Mouse (Mus musculus): ENCODE measurements around the gene 2300009A05Rik. TPM values are rescaled to one million over a fixed set of nuclear protein-coding genes. Genes with fewer than 3 reads are reported as not detected.

The 2300009A05Rik gene
- 39.4 and 40.5 TPM in 2 replicates for polyA plus RNA-seq (2016; fragmentation: Nextera tagmentation; extraction: Ambion mirVana)

- H3K9me3 ChIP-seq, result no peaks in the 10 kb centered on the region
- WGBS, result under 1% methylated on average over 74 of the region's 74 CpGs
- peak; percentile 86 for DNase-seq (ENCODE audit: extremely low spot score, low spot score)
Measured at GRCm38 (mm10) chr9:63398611-63399462, at the start of gene 2300009A05Rik. 2300009A05Rik (minus strand) TSS chr9:63399246.

GRCm38 (mm10) chr9:63443695-63444094 is 44.6 kb upstream of the 2300009A05Rik start:
- 84% methylated on average over 6 of the region's 6 CpGs for WGBS
- Histone ChIP-seq H3K27me3 (ENCODE audit: poor library complexity, severe bottlenecking) (no peaks in the 10 kb centered on the region), H3K9me3 (no peaks in the 10 kb centered on the region), H3K27ac (no peak overlapping the region), H3K4me3 (no peak overlapping the region), H3K36me3 (replicated peaks) (no peaks in the 10 kb centered on the region), H3K4me1 (no peaks in the 10 kb centered on the region)
- DNase-seq (ENCODE audit: extremely low spot score, low spot score), result no peak

More at GRCm38 (mm10) chr9:63398611-63399462, at the start of gene 2300009A05Rik:
- peaks cover 38% of the 10 kb centered on the region for H3K4me1 ChIP-seq
- no peaks in the 10 kb centered on the region for H3K36me3 ChIP-seq (replicated peaks)
- peak within 1 kb of the TSS; percentile 77 for H3K4me3 ChIP-seq
- H3K27ac ChIP-seq, result peak within 1 kb of the TSS; percentile 94
- no peaks in the 10 kb centered on the region for H3K27me3 ChIP-seq (ENCODE audit: poor library complexity, severe bottlenecking)

GRCm38 (mm10) chr9:63430652-63431051 is 31.6 kb upstream of the 2300009A05Rik start:
- H3K4me3 ChIP-seq, result no peak overlapping the region
- H3K27ac ChIP-seq, result no peak overlapping the region
- no peaks in the 10 kb centered on the region for H3K36me3 ChIP-seq (replicated peaks)
- DNase-seq (ENCODE audit: extremely low spot score, low spot score), result no peak
- 74% methylated on average over 1 of the region's 1 CpGs for WGBS
- no peaks in the 10 kb centered on the region for H3K4me1 ChIP-seq
- no peaks in the 10 kb centered on the region for H3K27me3 ChIP-seq (ENCODE audit: poor library complexity, severe bottlenecking)
- H3K9me3 ChIP-seq, result no peaks in the 10 kb centered on the region

- H3K4me3 ChIP-seq, result no peak overlapping the region
- 67% methylated on average over 9 of the region's 9 CpGs for WGBS
- peaks cover 10% of the 10 kb centered on the region; the same call in 1 of the 2 replicates for H3K27me3 ChIP-seq (ENCODE audit: poor library complexity, severe bottlenecking)
- no peaks in the 10 kb centered on the region for H3K36me3 ChIP-seq (replicated peaks)
- DNase-seq (ENCODE audit: extremely low spot score, low spot score), result no peak
- peaks cover 16% of the 10 kb centered on the region for H3K4me1 ChIP-seq
- H3K27ac ChIP-seq, result no peak overlapping the region
- H3K9me3 ChIP-seq, result no peaks in the 10 kb centered on the region
Measured at GRCm38 (mm10) chr9:63421096-63421736, 22.2 kb upstream of the 2300009A05Rik start.

DNA sequence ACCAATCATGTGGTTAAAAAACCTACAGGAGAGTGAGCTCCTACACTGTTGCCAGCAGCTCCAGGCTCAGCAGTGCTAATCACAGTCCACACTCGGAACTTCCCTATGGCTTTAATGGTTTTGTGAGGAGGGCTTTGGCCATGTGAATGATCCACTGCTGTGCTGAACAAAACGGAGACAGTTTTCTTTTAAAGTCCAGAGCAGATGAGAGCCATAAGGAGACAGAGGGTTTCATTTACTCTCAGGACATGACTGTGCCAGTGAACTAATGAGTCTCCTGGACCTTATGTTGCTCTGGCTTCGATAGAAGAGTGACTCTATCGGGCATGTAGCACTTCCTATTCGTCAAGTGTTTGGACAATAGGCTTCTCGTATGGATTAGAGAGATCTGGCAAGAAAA is 21.4 kb upstream of the 2300009A05Rik start:
- 22% methylated on average over 6 of the region's 6 CpGs for WGBS
- Histone ChIP-seq H3K4me1 (peaks cover 16% of the 10 kb centered on the region), H3K9me3 (no peaks in the 10 kb centered on the region), H3K4me3 (no peak overlapping the region), H3K27me3 (ENCODE audit: poor library complexity, severe bottlenecking) (peaks cover 10% of the 10 kb centered on the region; the same call in 1 of the 2 replicates), H3K36me3 (replicated peaks) (no peaks in the 10 kb centered on the region), H3K27ac (no peak overlapping the region)
- no peak for DNase-seq (ENCODE audit: extremely low spot score, low spot score)

DNA sequence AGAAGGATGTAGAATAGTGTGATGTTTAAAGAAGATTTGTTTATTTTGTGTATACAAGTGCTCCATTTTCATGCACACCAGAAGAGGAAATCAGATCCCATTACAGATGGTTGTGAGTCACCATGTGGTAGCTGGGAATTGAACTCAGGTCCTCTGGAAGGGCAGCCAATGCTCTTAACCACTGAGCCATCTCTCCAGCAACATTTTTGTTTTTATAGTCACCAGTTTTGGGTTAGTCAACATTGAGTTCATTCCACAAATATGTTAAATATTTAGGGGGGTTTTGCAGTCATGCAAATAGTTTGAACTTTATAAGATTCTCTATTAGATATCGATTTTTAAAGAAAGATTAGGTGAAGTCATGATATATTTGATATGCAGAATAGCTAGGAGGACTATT is 1.1 kb upstream of the 2300009A05Rik start:
- DNase-seq (ENCODE audit: extremely low spot score, low spot score), result no peak
- Histone ChIP-seq H3K27ac (no peak overlapping the region), H3K4me1 (peaks cover 38% of the 10 kb centered on the region), H3K4me3 (no peak overlapping the region), H3K36me3 (replicated peaks) (no peaks in the 10 kb centered on the region), H3K9me3 (no peaks in the 10 kb centered on the region), H3K27me3 (ENCODE audit: poor library complexity, severe bottlenecking) (no peaks in the 10 kb centered on the region)
- WGBS, result 94% methylated on average over 1 of the region's 1 CpGs

GRCm38 (mm10) chr9:63399463-63399815 is 393 bp upstream of the 2300009A05Rik start:
- no peaks in the 10 kb centered on the region for H3K27me3 ChIP-seq (ENCODE audit: poor library complexity, severe bottlenecking)
- DNase-seq (ENCODE audit: extremely low spot score, low spot score), result no peak
- WGBS, result 3% methylated on average over 8 of the region's 8 CpGs
- peaks cover 38% of the 10 kb centered on the region for H3K4me1 ChIP-seq
- H3K36me3 ChIP-seq (replicated peaks), result no peaks in the 10 kb centered on the region
- peak overlapping the region; percentile 94 for H3K27ac ChIP-seq
- H3K9me3 ChIP-seq, result no peaks in the 10 kb centered on the region
- H3K4me3 ChIP-seq, result peak overlapping the region; percentile 77

- Histone ChIP-seq H3K27me3 (ENCODE audit: poor library complexity, severe bottlenecking) (no peaks in the 10 kb centered on the region), H3K4me3 (no peak overlapping the region), H3K36me3 (replicated peaks) (no peaks in the 10 kb centered on the region), H3K27ac (no peak overlapping the region), H3K9me3 (no peaks in the 10 kb centered on the region), H3K4me1 (peaks cover 38% of the 10 kb centered on the region)
- 87% methylated on average over 7 of the region's 7 CpGs for WGBS
- DNase-seq (ENCODE audit: extremely low spot score, low spot score), result no peak
Measured at GRCm38 (mm10) chr9:63395612-63396011, 3.4 kb downstream of the 2300009A05Rik start.

DNA sequence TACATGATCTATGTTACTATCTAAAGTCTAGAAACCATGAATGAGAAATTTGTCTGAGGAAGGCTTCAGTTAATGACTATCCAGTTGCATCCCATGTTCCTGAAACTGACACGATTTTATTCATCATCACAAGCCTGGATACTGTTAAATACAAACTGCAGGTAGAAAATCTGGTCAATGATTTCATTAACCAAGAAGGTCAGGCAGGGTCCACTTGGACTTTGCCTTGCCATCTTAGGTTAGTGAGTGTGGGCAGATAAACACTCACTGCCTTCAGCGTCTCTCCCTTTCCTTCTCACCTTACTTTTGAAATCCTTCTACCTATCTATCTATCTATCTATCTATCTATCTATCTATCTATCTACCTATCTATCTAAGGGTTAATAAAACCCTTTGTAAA is 7.7 kb downstream of the 2300009A05Rik start:
- no peaks in the 10 kb centered on the region for H3K36me3 ChIP-seq (replicated peaks)
- H3K27me3 ChIP-seq (ENCODE audit: poor library complexity, severe bottlenecking), result no peaks in the 10 kb centered on the region
- H3K4me1 ChIP-seq, result peaks cover 7% of the 10 kb centered on the region; the same call in 1 of the 2 replicates
- 80% methylated on average over 2 of the region's 2 CpGs for WGBS
- no peak overlapping the region for H3K27ac ChIP-seq
- H3K4me3 ChIP-seq, result no peak overlapping the region
- no peaks in the 10 kb centered on the region for H3K9me3 ChIP-seq
- DNase-seq (ENCODE audit: extremely low spot score, low spot score), result no peak

DNA sequence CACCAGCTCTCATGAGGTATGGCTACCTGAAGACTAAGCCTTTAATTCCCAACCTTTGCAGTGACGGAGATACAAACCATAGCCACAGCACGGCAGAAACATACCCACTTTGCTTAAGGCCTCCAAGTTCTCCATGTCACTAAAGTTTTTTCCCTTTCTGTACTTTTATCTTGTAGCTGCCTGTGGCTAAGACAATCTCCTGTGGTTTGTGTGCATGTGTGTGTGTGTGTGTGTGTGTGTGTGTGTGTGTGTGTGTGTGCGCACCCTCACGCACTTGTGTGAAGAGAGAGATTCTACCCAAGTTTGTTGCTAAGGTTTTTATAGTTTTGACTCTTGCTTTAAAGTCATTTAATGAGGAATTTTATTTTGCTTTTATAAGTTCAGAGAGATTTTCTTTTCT is 16.3 kb downstream of the 2300009A05Rik start:
- Histone ChIP-seq H3K9me3 (no peaks in the 10 kb centered on the region), H3K36me3 (replicated peaks) (no peaks in the 10 kb centered on the region), H3K27me3 (ENCODE audit: poor library complexity, severe bottlenecking) (no peaks in the 10 kb centered on the region), H3K4me1 (peaks cover 6% of the 10 kb centered on the region), H3K27ac (no peak overlapping the region), H3K4me3 (no peak overlapping the region)
- 94% methylated on average over 4 of the region's 4 CpGs for WGBS
- DNase-seq (ENCODE audit: extremely low spot score, low spot score), result no peak

GRCm38 (mm10) chr9:63380326-63380725 is 18.7 kb downstream of the 2300009A05Rik start:
- Histone ChIP-seq H3K27ac (no peak overlapping the region), H3K9me3 (no peaks in the 10 kb centered on the region), H3K36me3 (replicated peaks) (peaks cover 2% of the 10 kb centered on the region), H3K4me1 (peaks cover 27% of the 10 kb centered on the region), H3K4me3 (no peak overlapping the region), H3K27me3 (ENCODE audit: poor library complexity, severe bottlenecking) (no peaks in the 10 kb centered on the region)
- DNase-seq (ENCODE audit: extremely low spot score, low spot score), result no peak
- WGBS, result 85% methylated on average over 3 of the region's 3 CpGs

DNA sequence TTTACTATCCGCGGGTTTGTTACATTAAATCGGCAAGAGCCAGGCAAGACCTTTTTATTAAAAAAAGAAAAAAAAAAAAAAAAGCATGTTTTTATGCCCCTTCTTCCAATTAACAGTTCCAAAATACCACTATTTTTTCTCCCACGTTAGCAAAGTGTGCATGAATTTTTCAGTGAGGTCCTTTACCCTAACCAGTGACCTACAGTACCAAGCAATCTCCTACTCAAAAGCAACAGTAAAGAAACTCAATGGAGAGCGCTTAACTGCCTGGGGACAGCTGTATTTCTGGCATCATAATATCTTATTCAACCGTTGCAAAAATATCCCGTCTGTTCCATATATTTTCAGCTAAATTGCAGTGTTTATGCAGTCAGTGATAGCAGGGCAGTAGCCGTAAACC is 20.9 kb downstream of the 2300009A05Rik start:
- Histone ChIP-seq H3K4me3 (peak overlapping the region; percentile 90), H3K27me3 (ENCODE audit: poor library complexity, severe bottlenecking) (no peaks in the 10 kb centered on the region), H3K4me1 (peaks cover 40% of the 10 kb centered on the region), H3K36me3 (replicated peaks) (peaks cover 20% of the 10 kb centered on the region), H3K27ac (peak overlapping the region; percentile 98), H3K9me3 (no peaks in the 10 kb centered on the region)
- DNase-seq (ENCODE audit: extremely low spot score, low spot score), result no peak
- 24% methylated on average over 8 of the region's 8 CpGs for WGBS
